Mouse (Mus musculus): Measurements from ENCODE around the gene Ercc1.

DNA sequence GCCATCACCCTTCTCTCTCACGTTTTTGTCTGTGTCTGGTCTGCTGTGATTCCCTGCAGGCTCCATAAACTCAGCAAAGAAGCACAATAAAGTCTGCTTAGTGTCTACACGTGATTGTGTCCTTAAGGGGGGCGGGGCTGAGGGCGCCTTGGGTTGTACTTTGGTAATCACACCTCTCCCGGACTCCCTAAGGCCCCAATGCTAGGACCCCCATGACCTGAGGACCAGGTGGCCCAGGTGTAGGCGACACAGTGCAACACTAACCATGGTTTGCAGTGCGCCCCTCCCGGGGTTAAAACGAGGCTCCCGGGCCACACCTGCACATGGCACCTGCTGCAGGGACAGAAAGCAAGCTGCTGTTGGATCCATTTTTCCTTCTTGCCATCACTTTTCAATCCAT, 3.3 kb upstream of the Ercc1 start:
- TF ChIP-seq CTCF (IDR thresholded peaks at IDR 0.05; ENCODE audit: low read depth, low read length) (no peak), POLR2A (IDR thresholded peaks at IDR 0.05; ENCODE audit: borderline replicate concordance, low read depth, low read length) (no peak)
